Mouse (Mus musculus) testis, adult 10 weeks (tissue): Measurements from ENCODE around the gene Clrn3. TPM values are rescaled to one million over a fixed set of nuclear protein-coding genes. Genes with fewer than 3 reads are reported as not detected.

Experiments used
- polyA plus RNA-seq: library from polyadenylated mRNA; stranded (reverse); fragments of 350-450 nt; fragmentation: Illumina TruSeq; extraction: RNeasy Lipid Tissue Mini Kit (QIAGEN cat#74804); gene quantifications from one replicate; pipeline ENCODE4 v1.2.3, GENCODE M21; 2014; ENCODE audit warnings: low read depth, low replicate concordance

Gene Clrn3
- not detected for polyA plus RNA-seq

GRCm38 (mm10) chr7:135528515-135528914 lies at the start of gene Clrn3:
TSS of gene Clrn3 (minus strand) at chr7:135528654.

DNA sequence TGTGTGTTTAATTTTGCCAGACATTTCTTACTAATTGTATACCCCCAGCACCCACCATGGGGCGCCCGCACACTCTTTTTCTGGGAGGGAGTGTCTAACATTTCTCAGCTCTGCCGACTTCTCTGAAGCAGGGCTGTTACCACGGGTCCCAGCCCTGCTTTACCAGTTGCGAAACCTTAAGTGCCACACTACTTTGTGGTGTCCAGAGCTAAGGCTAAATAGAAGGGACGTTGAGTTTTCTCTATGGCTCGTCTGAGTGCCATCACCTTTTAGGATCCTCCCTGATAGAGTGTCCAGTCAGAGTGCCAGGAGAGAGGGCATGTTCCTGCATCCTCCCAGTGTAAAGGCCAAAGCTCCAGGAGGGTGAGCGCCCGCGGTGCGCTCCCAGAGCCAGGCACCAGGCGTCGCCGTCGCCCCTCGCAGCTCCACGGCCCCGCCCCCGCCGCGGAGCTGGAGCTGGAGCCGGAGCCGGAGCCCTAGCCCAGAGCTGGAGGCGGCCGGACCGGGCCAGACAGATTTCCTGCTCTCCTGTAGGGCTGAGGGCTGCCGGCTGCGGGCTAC lies 9.0 kb upstream of the Clrn3 start, which contains the start of gene Ptpre:
Ptpre (plus strand) TSS at position 141 of the 561 bp plus-strand sequence.

Other genes starting within 250 kb of the Clrn3 start
- not detected for gene Foxi2, start 118.3 kb downstream of the Clrn3 start, polyA plus RNA-seq
- gene Ptpre, start 8.8 kb upstream of the Clrn3 start, polyA plus RNA-seq, result 6.2 TPM
- 29.5 TPM for gene Mki67, start 187.7 kb upstream of the Clrn3 start, polyA plus RNA-seq